Mouse (Mus musculus) heart, postnatal 10 days (tissue): ENCODE data around the gene Fhl3. TPM values are rescaled to one million over a fixed set of nuclear protein-coding genes. Genes with fewer than 3 reads are reported as not detected.
"Not testable (repeated sequence)": the region's sequence is repeated elsewhere in the genome, so short reads cannot be mapped to it uniquely, and the experiment has no call there.

ENCODE experiments used
- DNase-seq, 2 experiments: peaks; one replicate each; pipeline ENCODE4 v3.0.0; 2021
- intact Hi-C: fragments of 180-260 bp; cut with DNase I; formaldehyde crosslinking; loops from one replicate; pipeline ENCODE4 v1.15.1; 2025
- total RNA-seq, 2 experiments: library from RNA; stranded (reverse); gene quantifications; 2 replicates each; pipeline ENCODE4 v1.2.3; 2021

Fhl3 gene
- total RNA-seq, 2 experiments from 2014 or later: 15.7 to 19.6 TPM

DNA sequence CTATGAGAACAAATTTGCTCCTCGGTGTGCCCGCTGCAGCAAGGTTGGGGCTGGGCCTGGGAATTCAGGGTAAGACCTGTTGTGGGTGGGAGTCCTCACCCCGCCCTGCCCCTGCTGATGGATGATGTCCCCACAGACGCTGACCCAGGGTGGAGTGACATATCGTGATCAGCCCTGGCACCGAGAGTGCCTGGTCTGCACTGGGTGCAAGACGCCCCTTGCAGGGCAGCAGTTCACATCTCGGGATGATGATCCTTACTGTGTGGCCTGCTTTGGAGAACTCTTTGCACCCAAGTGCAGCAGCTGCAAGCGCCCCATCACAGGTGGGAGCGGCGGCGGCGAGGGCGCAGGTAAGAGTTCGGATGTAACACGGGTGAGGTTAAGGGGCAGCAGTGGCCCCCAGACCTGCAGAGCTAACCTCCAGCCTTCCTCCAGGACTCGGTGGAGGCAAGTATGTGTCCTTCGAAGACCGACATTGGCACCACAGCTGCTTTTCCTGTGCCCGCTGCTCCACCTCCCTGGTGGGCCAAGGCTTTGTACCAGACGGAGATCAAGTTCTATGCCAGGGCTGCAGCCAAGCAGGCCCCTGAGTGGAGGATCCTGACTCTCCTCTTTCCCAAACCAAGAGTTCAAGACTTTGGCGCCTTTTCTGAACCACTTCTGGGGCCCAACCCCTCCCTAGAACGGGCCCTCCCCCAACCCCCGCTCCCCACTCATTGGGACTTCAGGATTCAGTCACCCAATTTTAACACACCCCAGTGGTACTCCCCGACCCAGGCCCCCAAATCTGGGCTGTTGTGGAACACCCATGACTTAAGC is 7.1 kb downstream of the Fhl3 start:
- intact Hi-C loops: not testable (repeated sequence)
- DNase-seq: peak in 1 of 2 experiments; percentile 4

DNA sequence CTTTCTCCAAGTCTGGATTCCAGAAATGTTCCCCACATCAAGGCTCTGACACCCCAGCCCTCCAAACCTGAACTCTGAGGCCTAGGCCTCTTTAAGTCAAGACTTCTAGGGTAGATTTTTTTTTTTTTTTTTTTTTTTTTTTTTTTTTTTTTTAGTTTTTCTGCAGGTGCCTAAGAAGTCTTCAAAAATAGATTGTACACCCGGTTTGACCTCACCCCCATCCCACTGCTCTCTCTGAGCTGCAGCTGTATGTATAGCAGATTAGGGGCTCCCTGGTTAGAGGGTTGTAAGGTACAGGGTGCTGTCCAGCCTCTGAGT is 7.7 kb downstream of the Fhl3 start:
- intact Hi-C loops, DNase-seq: not testable (repeated sequence)

DNA sequence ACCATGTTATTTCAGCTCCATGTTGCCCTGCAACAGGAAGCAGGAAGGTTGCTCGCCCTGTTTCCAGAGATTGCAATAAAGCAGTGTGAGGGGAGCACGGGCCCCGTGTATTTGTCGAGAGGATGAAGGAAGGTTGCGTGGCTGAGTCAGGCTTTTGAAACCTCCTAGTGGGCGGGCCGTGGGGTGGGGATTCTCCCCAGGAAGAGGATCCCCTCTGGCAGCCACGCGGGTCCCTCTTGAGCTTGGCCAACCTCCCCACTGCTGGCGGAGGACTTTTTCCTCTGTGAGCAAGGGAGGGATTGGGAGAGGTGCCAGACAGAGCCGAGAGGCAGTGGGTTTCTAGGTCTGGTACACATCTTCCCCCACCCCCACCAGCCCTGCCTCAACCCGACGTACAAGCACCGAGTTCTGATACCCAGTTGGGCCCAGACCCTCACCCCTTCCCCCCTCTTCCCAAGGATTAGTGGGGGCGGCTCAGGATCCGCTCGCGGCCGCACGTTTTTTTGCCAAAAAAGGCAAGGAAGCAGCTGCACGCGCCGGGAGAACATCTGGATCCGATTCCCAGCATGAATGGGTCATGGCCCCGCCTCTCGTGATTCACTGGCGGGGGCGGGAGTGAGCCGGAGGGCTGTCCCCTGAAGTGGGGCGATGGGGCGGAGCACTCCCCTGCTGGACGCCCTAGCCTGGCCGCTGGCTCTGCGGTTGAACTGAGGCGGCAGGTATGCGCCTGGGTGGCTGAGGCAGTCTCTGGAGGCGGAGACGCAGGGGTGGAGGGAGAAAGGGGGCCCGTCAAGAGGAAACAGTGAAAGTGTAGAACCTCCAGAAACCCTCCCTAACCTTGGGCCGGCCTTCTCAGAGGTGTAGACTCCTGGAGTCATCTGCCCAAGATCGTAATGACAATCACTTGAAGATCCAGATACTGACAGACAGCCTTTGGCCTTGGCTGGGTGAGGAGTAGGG is 8.3 kb downstream of the Fhl3 start:
- DNase-seq: peak; percentile 94
- intact Hi-C loops: no loop called here

DNA sequence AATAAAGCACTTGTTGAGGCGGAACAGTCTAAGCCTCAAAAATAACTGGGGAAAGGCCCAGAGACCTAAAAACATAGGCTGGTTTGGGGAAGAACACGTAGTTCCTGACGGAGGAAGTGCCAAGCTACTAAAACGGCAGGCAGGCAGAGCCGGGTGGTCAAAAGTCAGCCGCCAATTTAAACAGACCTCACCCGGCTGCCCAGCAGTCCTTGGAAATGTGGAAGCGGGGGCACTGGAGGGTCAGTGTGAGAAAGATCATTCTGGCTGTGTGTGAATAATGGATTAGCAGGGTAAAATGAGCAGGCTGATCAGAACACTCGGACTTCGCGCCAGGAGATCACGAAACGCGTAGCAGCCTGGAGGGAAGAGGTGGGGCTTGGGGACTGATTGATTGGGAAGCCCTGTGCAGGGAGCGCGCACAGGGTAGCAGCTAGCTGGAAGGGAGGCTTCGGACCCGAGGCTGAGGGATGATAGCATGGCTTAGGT is 9.5 kb downstream of the Fhl3 start:
- peak; percentile 59 to 63 for DNase-seq
- intact Hi-C loops: loop anchor here (1.0 to 5.0 kb wide), 2 partner anchors 28 to 137 kb away; no protein-coding TSS in a partner anchor

DNA sequence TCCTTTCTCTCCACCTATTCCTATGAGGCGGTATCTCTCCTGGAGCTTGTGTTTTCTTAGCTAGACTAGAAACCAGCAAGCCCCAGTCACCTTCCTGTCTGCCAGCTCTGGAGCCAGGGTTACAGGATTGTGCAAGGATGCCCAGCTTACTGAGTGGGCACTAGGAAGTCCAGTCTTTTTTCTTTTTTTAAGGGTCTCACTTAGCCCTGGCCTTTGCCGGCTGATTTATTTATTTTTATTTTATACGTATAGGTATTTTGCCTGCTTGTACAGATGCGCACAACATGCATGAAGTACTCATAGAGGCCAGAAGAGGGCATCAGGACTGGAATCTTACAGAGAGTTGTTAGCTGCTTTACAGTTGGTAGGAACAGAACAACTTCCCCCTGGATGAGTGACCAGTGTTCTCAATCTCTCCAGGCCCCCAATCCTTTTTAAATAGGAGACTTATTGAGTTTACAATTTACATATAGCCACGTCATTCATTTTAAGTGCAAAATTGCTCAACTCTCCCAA is 10.3 kb downstream of the Fhl3 start:
- peak; percentile 72 to 74 for DNase-seq
- intact Hi-C loops: loop anchor here (1.0 to 5.0 kb wide), 2 partner anchors 29 to 136 kb away; no protein-coding TSS in a partner anchor

DNA sequence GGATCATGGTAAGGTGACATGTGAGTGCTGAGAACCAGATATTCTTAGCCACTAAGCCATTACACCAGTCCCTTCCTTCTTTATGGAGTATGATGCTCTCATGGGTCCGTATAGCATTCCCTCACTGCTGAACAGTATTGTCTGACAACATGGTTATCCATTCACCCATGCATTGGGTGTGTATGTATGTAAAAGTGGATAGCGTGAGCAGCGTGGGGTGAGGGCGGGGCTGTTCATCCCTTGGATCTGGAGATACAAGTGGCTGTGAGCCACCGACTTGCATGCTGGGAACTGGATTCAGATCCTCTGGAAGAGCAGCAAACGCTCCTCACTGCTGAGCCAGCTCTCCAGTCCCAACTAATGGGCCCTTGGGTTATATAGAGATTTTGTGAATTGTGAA is 12.1 kb downstream of the Fhl3 start:
- intact Hi-C loops: loop anchor here (5.0 kb wide), 1 partner anchor 135 kb away; no protein-coding TSS in a partner anchor
- DNase-seq: no peak

DNA sequence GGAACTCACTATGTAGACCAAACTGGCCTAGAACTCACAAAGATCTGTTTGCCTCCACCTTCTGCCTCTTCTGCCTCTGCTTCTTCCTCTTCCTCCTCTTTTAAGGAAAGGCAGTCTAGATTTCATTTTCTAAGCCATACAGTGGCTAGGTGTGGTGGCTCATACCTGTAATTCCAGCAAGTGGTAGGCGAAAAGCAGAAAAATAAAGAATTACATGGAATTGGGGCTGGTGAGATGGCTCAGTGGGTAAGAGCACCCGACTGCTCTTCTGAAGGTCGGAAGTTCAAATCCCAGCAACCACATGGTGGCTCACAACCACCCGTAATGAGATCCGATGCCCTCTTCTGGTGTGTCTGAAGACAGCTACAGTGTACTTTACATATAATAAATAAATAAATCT is 13.3 kb downstream of the Fhl3 start:
- not testable (repeated sequence) for DNase-seq
- intact Hi-C loops: loop anchor here (1.0 to 5.0 kb wide), 4 partner anchors 27 to 133 kb away; partner anchors contain the start of genes Inpp5b and Mtf1

DNA sequence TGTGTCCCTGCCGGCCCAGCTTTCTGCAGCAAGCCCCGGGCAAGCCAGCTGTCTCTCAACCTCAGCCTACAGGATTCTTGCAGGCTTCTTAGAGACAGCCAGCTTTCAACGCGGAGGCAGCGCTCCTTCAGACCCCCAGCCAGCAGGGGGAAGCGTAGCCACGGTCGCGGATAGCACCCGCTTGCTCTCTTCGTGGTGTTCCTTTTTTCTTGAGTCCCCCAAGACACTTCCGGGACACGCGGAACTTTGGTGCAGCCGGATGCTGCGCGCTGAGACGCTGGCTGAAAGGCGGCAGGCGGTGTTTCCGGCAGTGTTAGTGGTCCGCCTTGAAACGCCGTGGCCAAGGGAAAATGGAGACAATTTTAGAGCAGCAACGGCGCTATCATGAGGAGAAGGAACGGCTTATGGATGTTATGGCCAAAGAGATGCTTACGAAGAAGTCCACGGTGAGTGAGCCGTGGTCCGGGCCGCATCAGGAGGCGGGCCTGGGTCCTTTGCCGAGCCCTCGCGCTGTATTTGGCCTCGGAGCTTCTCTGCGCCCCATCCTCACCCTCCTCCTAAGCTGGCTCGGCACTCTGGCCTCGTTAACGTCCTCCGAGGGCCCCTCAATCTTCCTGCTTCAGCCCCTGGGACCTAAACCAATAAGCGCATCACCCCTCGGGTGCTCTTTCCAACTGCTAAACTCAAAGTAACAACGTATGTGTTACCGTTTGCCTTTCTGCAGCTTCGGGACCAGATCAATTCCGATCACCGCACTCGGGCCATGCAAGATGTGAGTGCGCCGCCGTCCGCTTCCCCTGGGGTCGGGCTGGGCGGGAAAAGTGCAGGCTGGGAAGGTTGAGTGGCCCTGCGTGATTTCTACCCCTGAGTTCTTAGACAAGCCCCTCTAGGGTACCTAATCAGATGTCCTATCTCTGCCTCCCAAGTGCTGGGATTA is 14.3 kb downstream of the Fhl3 start, which contains the start of gene Sf3a3:
Sf3a3 (plus strand) TSS at position 232 of the 937 bp plus-strand sequence.
- peak; percentile 97 to 98 for DNase-seq
- intact Hi-C loops: loop anchor here (1.0 to 5.0 kb wide), 4 partner anchors 26 to 132 kb away; partner anchors contain the start of genes Inpp5b and Mtf1

DNA sequence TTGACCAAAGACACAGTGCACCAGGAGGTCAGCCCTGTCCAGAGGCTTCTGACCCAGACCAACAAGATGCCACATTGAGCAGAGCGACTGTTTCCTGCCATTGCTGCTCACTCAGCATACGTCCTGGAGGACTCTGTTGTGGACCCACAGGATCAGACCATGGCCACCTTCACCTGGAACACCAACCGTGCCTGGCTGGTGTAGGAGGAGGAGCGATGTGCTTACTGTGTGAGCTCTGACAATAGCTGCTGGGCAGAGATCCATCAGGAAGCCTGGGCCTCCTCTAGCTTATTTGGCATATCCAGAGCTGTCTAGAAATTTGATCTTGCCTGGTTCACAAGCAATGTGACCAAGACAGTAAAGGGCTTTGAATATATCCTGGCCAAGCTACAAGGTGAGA is 18.6 kb downstream of the Fhl3 start:
- intact Hi-C loops: no loop called here
- DNase-seq: no peak

DNA sequence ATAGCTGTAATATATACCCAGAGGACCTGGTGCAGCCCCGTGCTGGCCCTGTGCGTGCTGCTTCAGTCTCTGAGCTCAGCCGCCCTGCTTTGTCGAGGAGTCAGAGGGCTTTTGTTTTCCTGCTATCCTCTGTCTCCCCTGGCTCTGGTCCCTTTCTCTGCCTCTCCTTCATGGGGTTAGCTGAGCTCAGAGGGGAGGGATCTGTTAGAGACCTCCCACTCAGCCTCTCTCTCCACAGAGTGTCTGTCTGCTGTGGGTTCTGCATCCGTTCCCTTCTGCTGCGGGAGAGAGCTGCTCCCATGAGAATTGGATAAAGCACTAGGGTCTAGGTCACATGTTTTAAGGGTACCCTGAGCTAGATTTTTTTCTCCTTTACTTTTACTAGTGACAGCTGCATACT is 25.6 kb downstream of the Fhl3 start:
- intact Hi-C loops: no loop called here
- peak in 1 of 2 experiments; percentile 5 for DNase-seq

DNA sequence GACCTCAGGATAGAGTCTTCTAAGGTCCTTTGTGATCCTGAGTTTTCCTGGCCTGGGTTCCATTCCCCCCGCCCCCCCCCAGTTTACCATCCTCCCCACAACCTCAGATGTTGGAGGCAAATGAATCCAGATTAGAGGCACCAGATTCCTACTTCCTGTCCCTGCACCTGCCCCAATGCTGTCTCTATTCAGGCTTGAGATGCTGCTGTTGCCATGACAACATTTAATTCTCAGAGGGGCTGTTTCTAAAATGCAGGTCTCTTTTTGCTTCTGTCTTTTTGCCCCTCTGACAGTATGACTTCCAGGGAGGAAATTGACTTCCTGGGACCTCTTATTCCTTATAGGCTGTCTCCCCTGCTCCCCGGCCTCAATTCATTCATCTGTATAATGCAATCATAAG is 36.5 kb downstream of the Fhl3 start:
- DNase-seq: no peak
- intact Hi-C loops: no loop called here

DNA sequence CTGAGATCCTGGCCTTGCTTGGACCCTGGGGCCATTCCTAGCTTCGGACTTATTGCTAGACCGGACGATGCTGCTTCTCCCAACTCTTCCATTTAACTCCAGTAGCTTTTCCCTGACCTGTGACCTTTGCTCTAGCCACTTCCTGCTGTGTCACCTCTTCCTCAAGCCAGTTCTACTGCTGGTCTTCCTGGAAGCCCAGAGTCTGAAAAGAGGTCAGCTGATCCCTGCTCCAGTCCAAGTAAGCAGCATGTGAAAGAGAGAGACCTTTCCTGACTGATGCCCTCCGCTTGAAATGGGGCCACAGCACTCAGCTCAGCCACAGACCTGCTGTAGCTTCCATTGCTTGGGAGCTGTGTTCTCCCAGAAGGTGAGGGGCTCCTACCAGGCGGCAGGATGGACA is 37.0 kb downstream of the Fhl3 start:
- intact Hi-C loops: no loop called here
- no peak for DNase-seq

DNA sequence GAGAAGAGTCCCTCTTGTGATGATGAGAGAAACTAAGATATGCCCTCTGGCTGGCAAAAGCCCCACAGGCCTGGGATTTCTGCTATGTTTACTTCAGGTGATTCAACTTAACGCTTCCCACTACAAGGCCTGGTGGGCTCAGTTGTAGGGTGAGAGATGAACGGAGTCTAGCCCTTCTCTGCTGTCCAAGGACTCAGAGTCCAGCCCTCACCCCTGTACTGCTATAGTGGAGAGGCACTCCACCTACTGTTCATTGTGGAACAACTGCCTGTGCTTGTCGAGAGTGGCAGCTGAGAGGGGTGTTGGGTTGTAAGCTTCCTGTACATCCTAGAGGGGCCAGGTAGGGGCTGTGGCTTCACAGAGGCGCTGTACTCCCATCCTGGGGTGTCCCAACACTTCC is 37.5 kb downstream of the Fhl3 start:
- intact Hi-C loops: no loop called here
- no peak for DNase-seq

DNA sequence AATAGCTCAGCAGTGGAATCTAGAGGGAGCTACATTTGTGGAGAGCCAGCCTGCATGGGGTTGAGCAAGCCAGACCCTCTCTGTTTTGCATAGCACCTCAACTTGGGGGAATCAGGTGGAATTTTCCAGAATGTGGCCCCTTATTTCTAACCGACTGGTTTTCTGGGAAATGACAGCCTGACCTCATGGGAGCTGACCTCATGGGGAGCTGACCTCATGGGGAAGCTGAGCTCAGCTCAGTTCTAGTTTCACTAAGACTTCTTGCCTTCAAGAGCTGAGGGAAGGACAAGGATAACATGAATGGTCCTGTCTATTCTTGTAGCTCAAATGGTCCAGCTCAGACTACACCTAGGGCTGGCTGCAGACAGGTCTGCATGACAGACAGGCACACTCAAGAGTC is 38.3 kb downstream of the Fhl3 start:
- intact Hi-C loops: no loop called here
- no peak for DNase-seq

DNA sequence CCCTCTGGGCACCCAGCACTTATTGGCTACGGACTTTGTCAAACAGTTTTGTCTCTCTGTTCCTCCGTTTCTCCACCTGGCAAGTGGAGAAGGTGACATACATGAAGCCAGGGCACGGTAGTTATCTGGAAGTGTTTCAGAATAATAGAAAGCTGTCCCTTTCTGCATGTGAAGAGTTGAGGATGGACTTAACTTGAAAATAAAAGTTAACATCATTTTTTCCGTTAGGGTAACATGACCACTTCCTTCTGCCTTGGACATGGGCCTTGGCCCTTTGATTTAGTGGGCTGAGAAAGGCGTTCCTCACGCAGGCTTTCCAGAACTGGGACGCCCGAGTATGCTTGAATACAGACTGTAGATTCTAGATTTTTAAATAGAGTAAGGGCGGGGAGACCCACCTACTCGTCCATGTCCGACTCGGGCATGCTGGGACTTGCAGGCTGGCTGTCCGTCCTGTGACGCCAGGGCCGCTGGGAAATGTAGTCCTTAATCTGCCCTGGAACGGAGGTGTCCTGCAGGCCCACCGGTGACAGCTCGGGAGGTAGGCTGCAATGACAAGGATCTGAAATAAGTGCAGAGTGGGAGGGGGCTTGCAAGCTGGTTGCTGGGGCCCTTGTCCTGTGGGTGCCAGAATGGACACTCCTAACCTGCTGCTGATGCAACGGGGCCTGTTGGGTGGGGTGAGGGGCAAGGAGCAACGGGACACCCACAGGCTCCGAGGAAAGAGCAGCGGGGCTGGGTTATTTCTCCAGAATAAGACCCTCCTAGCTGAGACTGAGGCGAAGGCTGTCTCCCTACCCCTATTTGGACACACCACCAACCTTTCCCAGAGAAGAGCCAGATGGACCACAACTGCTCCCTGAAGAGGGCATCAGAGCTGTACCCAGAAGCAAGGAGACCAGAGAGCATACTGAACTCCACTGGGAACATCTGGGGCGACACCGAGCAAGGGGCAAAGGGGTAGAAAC is 41.2 kb downstream of the Fhl3 start, which contains the start of gene Inpp5b:
Inpp5b (plus strand) TSS at position 475 of the 968 bp plus-strand sequence.
- peak; percentile 86 to 88 for DNase-seq

DNA sequence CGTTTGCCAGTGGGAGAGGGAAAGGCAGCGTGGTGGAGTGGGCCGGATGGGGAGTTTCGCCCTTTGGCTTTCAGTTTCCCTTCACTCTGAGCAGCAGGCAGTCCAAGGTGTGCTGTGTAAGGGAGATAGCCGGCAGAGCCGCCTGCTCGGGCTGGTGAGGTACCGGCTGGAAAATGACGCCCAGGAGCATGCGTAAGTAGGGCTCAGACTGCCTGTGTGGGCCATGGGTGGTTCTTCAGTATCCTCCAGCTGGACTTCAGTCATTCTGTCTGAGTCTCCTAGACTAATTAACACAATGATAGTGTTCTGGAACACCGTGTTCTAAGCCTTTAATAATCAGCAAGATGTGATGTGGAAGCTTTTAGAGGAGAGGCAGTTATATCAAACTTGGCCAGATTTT is 42.3 kb downstream of the Fhl3 start:
- intact Hi-C loops: loop anchor here (5.0 kb wide), 1 partner anchor 194 kb away; the partner anchor contains the start of genes 9930104L06Rik and Cdca8
- DNase-seq: no peak

More for the DNA sequence above, 41.2 kb downstream of the Fhl3 start, which contains the start of gene Inpp5b:
- intact Hi-C loops: loop anchor here (2.0 to 5.0 kb wide), 2 partner anchors 27 to 196 kb away; partner anchors contain the start of genes 9930104L06Rik, Cdca8 and Sf3a3

DNA sequence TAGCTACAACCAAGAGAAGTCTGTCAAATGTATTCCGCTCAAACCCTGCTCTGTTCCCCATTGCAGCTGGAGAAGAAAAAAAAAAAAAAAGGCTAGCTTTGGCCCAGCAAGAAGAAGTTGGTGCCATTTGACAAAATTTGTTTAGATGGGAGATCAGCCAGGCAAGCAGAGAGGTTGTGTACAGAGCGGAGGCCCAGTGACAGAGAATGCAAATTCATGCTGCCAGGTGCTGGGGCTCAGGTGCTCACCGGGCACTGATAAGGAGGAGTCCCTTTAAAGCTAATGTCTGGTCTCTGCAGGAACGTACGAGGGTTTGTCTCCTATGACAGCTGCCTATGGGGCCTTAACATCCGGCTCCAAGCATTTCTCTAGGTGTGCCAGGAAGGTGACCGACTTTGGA is 46.1 kb downstream of the Fhl3 start:
- intact Hi-C loops: no loop called here
- no peak for DNase-seq

DNA sequence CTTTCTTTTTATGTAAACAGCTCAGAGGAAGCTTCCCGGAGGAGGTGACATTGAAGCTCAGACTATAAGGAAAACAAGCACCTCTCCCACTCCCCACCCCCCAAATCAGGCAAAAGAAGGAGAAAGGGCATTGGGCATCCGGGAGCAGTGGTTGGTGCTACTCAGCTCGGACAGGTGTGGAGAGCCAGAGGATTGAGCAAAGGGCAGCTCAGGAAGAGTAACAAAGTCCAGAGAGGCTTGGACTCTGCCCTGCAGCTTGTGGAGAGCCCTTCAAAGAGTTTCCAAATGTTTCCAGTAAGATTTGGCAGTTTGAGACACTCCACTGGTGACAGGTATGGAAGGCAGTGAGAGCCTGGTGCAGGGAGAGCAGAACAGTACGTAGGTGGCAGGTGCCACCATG is 47.4 kb downstream of the Fhl3 start:
- DNase-seq: no peak
- intact Hi-C loops: no loop called here
